Mouse (Mus musculus) testis, adult 2 months (tissue): Measurements from ENCODE around the gene Tcte2.

Source experiments
- CTCF ChIP-seq: fragments of 200-500 bp; IDR thresholded peaks from 2 replicates; pipeline ENCODE4 v1.5.1; 2012; ENCODE audit warnings: low read depth, mild to moderate bottlenecking, inconsistent platforms, low read length, moderate library complexity; ENCODE audit not compliant: control insufficient read depth, insufficient read depth, insufficient replicate concordance
- POLR2A ChIP-seq: fragments of 200-500 bp; IDR thresholded peaks from 2 replicates; pipeline ENCODE4 v1.6.1; 2012; ENCODE audit warnings: low read depth, mild to moderate bottlenecking, inconsistent platforms, low read length, moderate library complexity; ENCODE audit not compliant: control insufficient read depth

DNA sequence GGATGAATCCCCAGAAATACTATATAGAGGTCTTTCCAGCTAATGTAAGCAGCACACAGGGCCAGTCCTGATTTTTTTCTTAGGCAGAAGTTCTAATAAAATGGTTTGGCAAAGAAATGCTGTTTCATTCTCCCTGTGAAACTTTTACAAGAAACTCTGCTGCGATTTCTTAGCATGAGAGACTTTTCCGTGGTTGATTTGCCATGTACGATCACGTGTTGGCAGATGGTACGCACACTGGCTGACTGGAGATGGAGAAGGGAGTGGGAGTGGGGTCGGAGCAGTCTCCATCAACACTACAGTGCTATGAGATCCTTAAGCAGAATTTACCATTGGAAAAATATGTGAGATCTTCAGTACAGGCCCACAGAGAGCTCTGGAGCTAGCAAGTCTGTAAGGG, 17.4 kb downstream of the Tcte2 start:
- TF ChIP-seq CTCF (no peak), POLR2A (no peak)
